9 mouse cellular contexts compared by ENCODE assay signal in the genomic region with DNA sequence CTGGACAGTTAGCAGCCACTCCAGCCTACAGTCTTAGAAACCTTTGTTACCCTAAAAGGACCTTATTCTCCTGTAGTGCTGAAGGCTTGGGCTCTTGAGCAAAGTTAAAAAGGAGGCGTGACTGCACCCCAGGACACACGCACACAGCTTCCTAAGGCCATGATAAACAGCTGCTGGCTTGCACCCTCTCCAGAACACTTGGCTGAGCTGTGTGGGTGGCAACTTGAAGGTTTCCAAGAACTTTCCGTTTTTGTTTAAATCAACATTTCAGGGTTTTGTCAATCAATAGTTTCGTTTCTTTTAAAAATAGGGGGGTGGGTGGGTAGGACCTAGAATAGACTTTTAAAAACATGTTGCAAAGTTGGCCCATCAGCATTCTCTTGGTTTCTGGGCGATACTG. TPM values are rescaled to one million over a fixed set of nuclear protein-coding genes. Genes with fewer than 3 reads are reported as not detected.
DNase-seq lines count a peak whose midpoint lies in the region; ATAC-seq lines count a peak whose summit lies in the region.
"Had no signal": no experiment of that assay in that cellular context is flagged by ENCODE, and none has a peak within 500 bp of the region (broad histone marks: within the 10 kb centered on the region; RNA-seq: fewer than 3 reads in every experiment).

No protein-coding gene starts in this region.

- 46% methylated on average over 5 of the region's 5 CpGs for WGBS in forebrain, embryonic 14.5 days
- WGBS in limb, embryonic 12.5 days = 55% methylated on average over 5 of the region's 5 CpGs
- 63% methylated on average over 5 of the region's 5 CpGs for WGBS in midbrain, embryonic 16.5 days

- H3K9me3 ChIP-seq in forebrain, embryonic 14.5 days (replicated peaks; ENCODE audit: control insufficient read depth, low read length) = no peaks in the 10 kb centered on the region
- H3K9me3 ChIP-seq in limb, embryonic 12.5 days = no peaks in the 10 kb centered on the region
- no peaks in the 10 kb centered on the region for H3K9me3 ChIP-seq in midbrain, embryonic 16.5 days (replicated peaks; ENCODE audit: control insufficient read depth, low read length, poor library complexity, severe bottlenecking)
- H3K9me3 ChIP-seq: liver, embryonic 15.5 days had no signal

- no peak for ATAC-seq in forebrain, embryonic 14.5 days
- ATAC-seq in limb, embryonic 12.5 days (ENCODE audit: insufficient number of reproducible peaks, insufficient read depth, low FRiP score, low TSS enrichment, low read depth) = no peak
- ATAC-seq in midbrain, embryonic 16.5 days = no peak

- no peaks in the 10 kb centered on the region for H3K36me3 ChIP-seq in forebrain, embryonic 14.5 days (ENCODE audit: control insufficient read depth, insufficient read depth, low read length)
- no peaks in the 10 kb centered on the region for H3K36me3 ChIP-seq in limb, embryonic 12.5 days
- H3K36me3 ChIP-seq in midbrain, embryonic 16.5 days (ENCODE audit: control insufficient read depth, insufficient read depth, low read length) = no peaks in the 10 kb centered on the region
- H3K36me3 ChIP-seq: liver, embryonic 15.5 days had no signal

- peak overlapping the region; percentile 53 for H3K4me3 ChIP-seq in forebrain, embryonic 14.5 days (ENCODE audit: low read depth, low read length)
- peak overlapping the region; percentile 47 for H3K4me3 ChIP-seq in limb, embryonic 12.5 days (replicated peaks)
- peak overlapping the region; percentile 70 for H3K4me3 ChIP-seq in midbrain, embryonic 16.5 days (ENCODE audit: low read depth, low read length)

- H3K27ac ChIP-seq in forebrain, embryonic 14.5 days (ENCODE audit: low read depth, low read length) = no peak overlapping the region
- H3K27ac ChIP-seq in limb, embryonic 12.5 days = no peak overlapping the region
- H3K27ac ChIP-seq in midbrain, embryonic 16.5 days (ENCODE audit: low read length) = no peak overlapping the region
- H3K27ac ChIP-seq: liver, embryonic 15.5 days had no signal

- peak overlapping the region; percentile 91 for H3K4me2 ChIP-seq in forebrain, embryonic 14.5 days (ENCODE audit: low read length)
- H3K4me2 ChIP-seq in limb, embryonic 12.5 days = peak overlapping the region; percentile 96
- peak overlapping the region; percentile 96 for H3K4me2 ChIP-seq in midbrain, embryonic 16.5 days (ENCODE audit: low read length)

- no peak overlapping the region for H3K9ac ChIP-seq in forebrain, embryonic 14.5 days (ENCODE audit: low read length)
- no peak overlapping the region for H3K9ac ChIP-seq in limb, embryonic 12.5 days (replicated peaks)
- peak overlapping the region; percentile 86; the same call in 1 of the 2 replicates for H3K9ac ChIP-seq in midbrain, embryonic 16.5 days (ENCODE audit: low read depth, low read length)
- H3K9ac ChIP-seq: liver, embryonic 15.5 days had no signal

- DNase-seq in heart, adult 18-20 months = peak; percentile 9 to 15
- no peak for DNase-seq in heart, postnatal 25 days (ENCODE audit: low spot score)
- no peak for DNase-seq in forebrain, embryonic 14.5 days (ENCODE audit: low spot score)
- no peak for DNase-seq in cerebellum, postnatal 10 days
- DNase-seq in embryo, embryonic 10.5 days (ENCODE audit: low spot score) = no peak
- DNase-seq in T-cell, adult 2 months (ENCODE audit: low spot score) = no peak

- peaks cover 4% of the 10 kb centered on the region for H3K4me1 ChIP-seq in forebrain, embryonic 14.5 days (ENCODE audit: control insufficient read depth, insufficient read depth, low read length)
- H3K4me1 ChIP-seq in limb, embryonic 12.5 days (replicated peaks) = peaks cover 7% of the 10 kb centered on the region; the same call in 1 of the 2 replicates
- H3K4me1 ChIP-seq in midbrain, embryonic 16.5 days (ENCODE audit: control insufficient read depth, insufficient read depth, low read length) = peaks cover 5% of the 10 kb centered on the region

- H3K27me3 ChIP-seq in forebrain, embryonic 14.5 days (replicated peaks; ENCODE audit: control insufficient read depth, insufficient read depth, low read length) = no peaks in the 10 kb centered on the region
- peaks cover 39% of the 10 kb centered on the region for H3K27me3 ChIP-seq in limb, embryonic 12.5 days
- no peaks in the 10 kb centered on the region for H3K27me3 ChIP-seq in midbrain, embryonic 16.5 days (ENCODE audit: control insufficient read depth, insufficient read depth, low read depth, low read length)

- intact Hi-C loops in heart, postnatal 25 days (cut with DNase I) = loop anchor here (10.0 kb wide), 1 partner anchor 467 kb away; no protein-coding TSS in a partner anchor

RNA-seq across cellular contexts. Expression of a gene that starts 0.9 kb away (rescaled TPM):
- under 1 TPM; 0.41 to 0.45 TPM for total RNA-seq in heart, adult 18-20 months (2021)
- total RNA-seq in heart, postnatal 25 days (2021) = under 1 TPM; 0.16 to 0.75 TPM
- polyA plus RNA-seq in forebrain, embryonic 14.5 days (2014; fragmentation: Nextera tagmentation; extraction: Ambion mirVana) = 1.5 and 3.9 TPM in 2 replicates
- 1.5 and 1.8 TPM in 2 replicates for polyA plus RNA-seq in limb, embryonic 12.5 days (2016; fragmentation: Nextera tagmentation; extraction: Ambion mirVana)
- 5.1 and 8.2 TPM in 2 replicates for polyA plus RNA-seq in midbrain, embryonic 16.5 days (2015; fragmentation: Nextera tagmentation; extraction: Ambion mirVana)

Comparison
In these comparisons a context has a peak if more than half of its experiments do, and no peak if none do; other contexts are left out.
1. DNase-seq: peak in heart, adult 18-20 months (2 of 2); none in heart, postnatal 25 days (single experiment), forebrain, embryonic 14.5 days (single experiment), cerebellum, postnatal 10 days (0 of 2), embryo, embryonic 10.5 days (single experiment) and T-cell, adult 2 months (single experiment).
2. Peak in every context shown above with its lines, with median percentiles within 50 percentile points of each other: H3K4me2 ChIP-seq and H3K4me3 ChIP-seq.